23 mouse cellular contexts compared by ENCODE assay signal in genomic region chr2:92408309-92409045, GRCm38 (mm10). TPM values are rescaled to one million over a fixed set of nuclear protein-coding genes. Genes with fewer than 3 reads are reported as not detected.
DNase-seq lines count a peak whose midpoint lies in the region; ATAC-seq and TF ChIP-seq lines count a peak whose summit lies in the region.
"Had no signal": no experiment of that assay in that cellular context is flagged by ENCODE, and none has a peak within 500 bp of the region (broad histone marks: within the 10 kb centered on the region; RNA-seq: fewer than 3 reads in every experiment).

No protein-coding gene starts in this region.

- no peak overlapping the region for H3K4me3 ChIP-seq in hindbrain, embryonic 13.5 days
- no peak overlapping the region for H3K4me3 ChIP-seq in hindbrain, embryonic 11.5 days (ENCODE audit: low read depth, low read length)
- H3K4me3 ChIP-seq in layer of hippocampus, adult 2 months = no peak overlapping the region
- no peak overlapping the region for H3K4me3 ChIP-seq in embryonic facial prominence, embryonic 10.5 days
- H3K4me3 ChIP-seq: embryonic facial prominence, embryonic 12.5 days; gastrocnemius, adult 2 months; heart, embryonic 15.5 days; hindbrain, embryonic 15.5 days; limb, embryonic 13.5 days; liver, embryonic 12.5 days had no signal

- H3K36me3 ChIP-seq in hindbrain, embryonic 13.5 days = peaks cover 95% of the 10 kb centered on the region
- peaks cover 18% of the 10 kb centered on the region for H3K36me3 ChIP-seq in hindbrain, embryonic 11.5 days (ENCODE audit: control insufficient read depth, insufficient read depth, low read length)
- peaks cover 99% of the 10 kb centered on the region for H3K36me3 ChIP-seq in embryonic facial prominence, embryonic 10.5 days (replicated peaks)

- DNase-seq in adrenal gland, adult 2 months = peak; percentile 72
- DNase-seq in adrenal gland, adult 18-20 months (ENCODE audit: low spot score in 2 of 2) = no peak
- no peak for DNase-seq in hindbrain, embryonic 11.5 days (ENCODE audit: low spot score)
- no peak for DNase-seq in layer of hippocampus, adult 2 months (ENCODE audit: low spot score in 2 of 2)
- no peak for DNase-seq in layer of hippocampus, adult 9-11 months
- no peak for DNase-seq in embryonic facial prominence, embryonic 10.5 days (ENCODE audit: low spot score)
- DNase-seq: cerebellum, adult 9-11 months; forebrain, postnatal 0 days; gastrocnemius, adult 2 months; heart, postnatal 36 days; layer of hippocampus, postnatal 36 days; lung, adult 2 months; lung, postnatal 14 days; right cerebral cortex, postnatal 4 days; thymus, postnatal 25 days had no signal

- WGBS in hindbrain, embryonic 13.5 days = 92% methylated on average over 18 of the region's 18 CpGs
- 93% methylated on average over 18 of the region's 18 CpGs for WGBS in hindbrain, embryonic 11.5 days
- WGBS in embryonic facial prominence, embryonic 10.5 days = 91% methylated on average over 18 of the region's 18 CpGs

- peak overlapping the region; percentile 31; the same call in 1 of the 2 replicates for H3K27ac ChIP-seq in hindbrain, embryonic 13.5 days
- no peak overlapping the region for H3K27ac ChIP-seq in hindbrain, embryonic 11.5 days (ENCODE audit: low read depth, low read length)
- H3K27ac ChIP-seq in layer of hippocampus, adult 2 months = peak overlapping the region; percentile 37; the same call in 1 of the 2 replicates
- no peak overlapping the region for H3K27ac ChIP-seq in embryonic facial prominence, embryonic 10.5 days (replicated peaks)
- H3K27ac ChIP-seq: embryonic facial prominence, embryonic 12.5 days; gastrocnemius, adult 2 months; heart, embryonic 15.5 days; hindbrain, embryonic 15.5 days; limb, embryonic 13.5 days; liver, embryonic 12.5 days had no signal

- ATAC-seq in hindbrain, embryonic 13.5 days (ENCODE audit: low FRiP score) = no peak
- no peak for ATAC-seq in hindbrain, embryonic 11.5 days (ENCODE audit: low FRiP score)
- ATAC-seq: forebrain, postnatal 0 days; liver, embryonic 12.5 days had no signal

- H3K4me1 ChIP-seq in hindbrain, embryonic 13.5 days (replicated peaks) = peaks cover 19% of the 10 kb centered on the region
- H3K4me1 ChIP-seq in hindbrain, embryonic 11.5 days (replicated peaks; ENCODE audit: control insufficient read depth, insufficient read depth, low read length) = peaks cover 6% of the 10 kb centered on the region
- H3K4me1 ChIP-seq in embryonic facial prominence, embryonic 10.5 days = peaks cover 10% of the 10 kb centered on the region; the same call in 1 of the 2 replicates
- H3K4me1 ChIP-seq: embryonic facial prominence, embryonic 12.5 days; heart, embryonic 15.5 days; limb, embryonic 13.5 days; liver, embryonic 12.5 days had no signal

- no peak for TF ChIP-seq CTCF in layer of hippocampus, adult 2 months (conservative IDR thresholded peaks at IDR 0.05)

- H3K9ac ChIP-seq in hindbrain, embryonic 13.5 days = no peak overlapping the region
- no peak overlapping the region for H3K9ac ChIP-seq in hindbrain, embryonic 11.5 days (ENCODE audit: low read depth, low read length)
- H3K9ac ChIP-seq: embryonic facial prominence, embryonic 12.5 days; forebrain, postnatal 0 days; heart, embryonic 15.5 days; hindbrain, embryonic 15.5 days; limb, embryonic 13.5 days; liver, embryonic 12.5 days had no signal

- H3K4me2 ChIP-seq in hindbrain, embryonic 13.5 days = no peak overlapping the region
- no peak overlapping the region for H3K4me2 ChIP-seq in hindbrain, embryonic 11.5 days (replicated peaks; ENCODE audit: low read depth, low read length)
- H3K4me2 ChIP-seq: embryonic facial prominence, embryonic 12.5 days; heart, embryonic 15.5 days; hindbrain, embryonic 15.5 days; limb, embryonic 13.5 days; liver, embryonic 12.5 days; midbrain, embryonic 11.5 days had no signal

- no peaks in the 10 kb centered on the region for H3K9me3 ChIP-seq in hindbrain, embryonic 13.5 days
- H3K9me3 ChIP-seq in hindbrain, embryonic 11.5 days (ENCODE audit: control insufficient read depth, low read length) = no peaks in the 10 kb centered on the region
- H3K9me3 ChIP-seq in embryonic facial prominence, embryonic 10.5 days = no peaks in the 10 kb centered on the region
- H3K9me3 ChIP-seq: embryonic facial prominence, embryonic 12.5 days; heart, embryonic 15.5 days; hindbrain, embryonic 15.5 days; limb, embryonic 13.5 days; liver, embryonic 12.5 days had no signal

- no peaks in the 10 kb centered on the region for H3K27me3 ChIP-seq in hindbrain, embryonic 13.5 days
- no peaks in the 10 kb centered on the region for H3K27me3 ChIP-seq in hindbrain, embryonic 11.5 days (ENCODE audit: control insufficient read depth, insufficient read depth, low read length)
- H3K27me3 ChIP-seq in embryonic facial prominence, embryonic 10.5 days (replicated peaks; ENCODE audit: low read depth, poor library complexity, severe bottlenecking) = no peaks in the 10 kb centered on the region
- H3K27me3 ChIP-seq: embryonic facial prominence, embryonic 12.5 days; heart, embryonic 15.5 days; hindbrain, embryonic 15.5 days; limb, embryonic 13.5 days; liver, embryonic 12.5 days had no signal

RNA-seq across cellular contexts. Expression of gene Mapk8ip1, which starts 7.4 kb away (rescaled TPM):
- 10 to 100 TPM; 30.2 to 34.9 TPM for total RNA-seq in adrenal gland, adult 2 months (2021)
- 60.9 and 67.1 TPM in 2 replicates for polyA plus RNA-seq in adrenal gland, adult 2 months (2012; rRNA removed)
- 10 to 100 TPM; 29.6 to 32.3 TPM for total RNA-seq in adrenal gland, adult 18-20 months (2021)
- polyA plus RNA-seq in hindbrain, embryonic 13.5 days (2015; fragmentation: Nextera tagmentation; extraction: Ambion mirVana) = 111 and 112 TPM in 2 replicates
- 33.3 and 39.0 TPM in 2 replicates for polyA plus RNA-seq in hindbrain, embryonic 11.5 days (2014; fragmentation: Nextera tagmentation; extraction: Ambion mirVana)
- 100 to 1,000 TPM; 338 to 354 TPM for total RNA-seq in layer of hippocampus, adult 2 months (2021)
- 36.0 and 37.1 TPM in 2 replicates for polyA plus RNA-seq in embryonic facial prominence, embryonic 10.5 days (2016; fragmentation: Nextera tagmentation; extraction: Ambion mirVana)
- total RNA-seq: megakaryocyte progenitor cell, adult 5-6 weeks had no signal

RNA-seq across cellular contexts. Expression of gene Cry2, which starts 25.4 kb away (rescaled TPM):
- 10 to 100 TPM; 32.9 to 45.1 TPM for total RNA-seq in adrenal gland, adult 2 months (2021)
- polyA plus RNA-seq in adrenal gland, adult 2 months (2012; rRNA removed) = 27.6 and 53.8 TPM in 2 replicates
- 10 to 100 TPM; 20.6 to 46.2 TPM for total RNA-seq in adrenal gland, adult 18-20 months (2021)
- 36.8 and 38.5 TPM in 2 replicates for polyA plus RNA-seq in hindbrain, embryonic 13.5 days (2015; fragmentation: Nextera tagmentation; extraction: Ambion mirVana)
- polyA plus RNA-seq in hindbrain, embryonic 11.5 days (2014; fragmentation: Nextera tagmentation; extraction: Ambion mirVana) = 21.5 and 22.1 TPM in 2 replicates
- 100 to 1,000 TPM; 105 to 108 TPM for total RNA-seq in layer of hippocampus, adult 2 months (2021)
- 23.4 and 23.7 TPM in 2 replicates for polyA plus RNA-seq in embryonic facial prominence, embryonic 10.5 days (2016; fragmentation: Nextera tagmentation; extraction: Ambion mirVana)

RNA-seq across cellular contexts. Expression of gene 1700029I15Rik, which starts 26.1 kb away (rescaled TPM):
- total RNA-seq in adrenal gland, adult 2 months (2021) = 10 to 100 TPM in 1 of 2 experiments, 1 to 10 TPM in 1; 4.9 to 14.6 TPM
- 10.5 and 15.0 TPM in 2 replicates for polyA plus RNA-seq in adrenal gland, adult 2 months (2012; rRNA removed)
- total RNA-seq in adrenal gland, adult 18-20 months (2021) = 10 to 100 TPM in 1 of 2 experiments, 1 to 10 TPM in 1; 6.6 to 15.3 TPM
- 6.3 and 6.9 TPM in 2 replicates for polyA plus RNA-seq in hindbrain, embryonic 13.5 days (2015; fragmentation: Nextera tagmentation; extraction: Ambion mirVana)
- 2.4 and 3.3 TPM in 2 replicates for polyA plus RNA-seq in hindbrain, embryonic 11.5 days (2014; fragmentation: Nextera tagmentation; extraction: Ambion mirVana)
- total RNA-seq in layer of hippocampus, adult 2 months (2021) = 1 to 10 TPM; 4.5 to 5.0 TPM
- 2.5 and 3.6 TPM in 2 replicates for polyA plus RNA-seq in embryonic facial prominence, embryonic 10.5 days (2016; fragmentation: Nextera tagmentation; extraction: Ambion mirVana)

RNA-seq across cellular contexts. Expression of gene Large2, which starts 33.8 kb away (rescaled TPM):
- 1 to 10 TPM in 1 of 2 experiments, under 1 TPM in 1; 0.45 to 1.4 TPM for total RNA-seq in adrenal gland, adult 2 months (2021)
- polyA plus RNA-seq in adrenal gland, adult 2 months (2012; rRNA removed) = 1.3 and 2.2 TPM in 2 replicates
- 1 to 10 TPM in 1 of 2 experiments, not detected in 1; 2.7 TPM for total RNA-seq in adrenal gland, adult 18-20 months (2021)
- polyA plus RNA-seq in hindbrain, embryonic 13.5 days (2015; fragmentation: Nextera tagmentation; extraction: Ambion mirVana) = 1.6 and 2.4 TPM in 2 replicates
- 4.0 and 4.7 TPM in 2 replicates for polyA plus RNA-seq in hindbrain, embryonic 11.5 days (2014; fragmentation: Nextera tagmentation; extraction: Ambion mirVana)
- 1 to 10 TPM in 1 of 2 experiments, under 1 TPM in 1; 0.98 to 1.1 TPM for total RNA-seq in layer of hippocampus, adult 2 months (2021)
- 10.2 and 12.4 TPM in 2 replicates for polyA plus RNA-seq in embryonic facial prominence, embryonic 10.5 days (2016; fragmentation: Nextera tagmentation; extraction: Ambion mirVana)
- total RNA-seq: heart, postnatal 36 days had no signal

RNA-seq across cellular contexts. Expression of gene Pex16, which starts 34.0 kb away (rescaled TPM):
- total RNA-seq in adrenal gland, adult 2 months (2021) = 100 to 1,000 TPM; 102 to 212 TPM
- 199 and 254 TPM in 2 replicates for polyA plus RNA-seq in adrenal gland, adult 2 months (2012; rRNA removed)
- total RNA-seq in adrenal gland, adult 18-20 months (2021) = 100 to 1,000 TPM in 1 of 2 experiments, 10 to 100 TPM in 1; 90.6 to 183 TPM
- polyA plus RNA-seq in hindbrain, embryonic 13.5 days (2015; fragmentation: Nextera tagmentation; extraction: Ambion mirVana) = 35.7 and 35.8 TPM in 2 replicates
- 18.4 and 20.8 TPM in 2 replicates for polyA plus RNA-seq in hindbrain, embryonic 11.5 days (2014; fragmentation: Nextera tagmentation; extraction: Ambion mirVana)
- total RNA-seq in layer of hippocampus, adult 2 months (2021) = 10 to 100 TPM; 34.9 to 36.1 TPM
- polyA plus RNA-seq in embryonic facial prominence, embryonic 10.5 days (2016; fragmentation: Nextera tagmentation; extraction: Ambion mirVana) = 18.6 and 22.4 TPM in 2 replicates

Comparison
In these comparisons a context has a peak if more than half of its experiments do, and no peak if none do; other contexts are left out.
1. H3K27ac ChIP-seq: peak in hindbrain, embryonic 13.5 days (single experiment) and layer of hippocampus, adult 2 months (single experiment); none in hindbrain, embryonic 11.5 days (single experiment) and embryonic facial prominence, embryonic 10.5 days (single experiment).